Mouse (Mus musculus) spleen, adult 2 months (tissue): ENCODE data around the gene Mfap5.

Experiments
- CTCF ChIP-seq: fragments of 200-500 bp; IDR thresholded peaks from 2 replicates; pipeline ENCODE4 v1.5.1; 2011; ENCODE audit warnings: mild to moderate bottlenecking, inconsistent platforms; ENCODE audit not compliant: insufficient read depth, insufficient read length, insufficient replicate concordance; ENCODE audit errors: extremely low read depth
- POLR2A ChIP-seq: fragments of 200-500 bp; IDR thresholded peaks from 2 replicates; pipeline ENCODE4 v1.6.1; 2011; ENCODE audit warnings: low read depth, low read length, inconsistent platforms

DNA sequence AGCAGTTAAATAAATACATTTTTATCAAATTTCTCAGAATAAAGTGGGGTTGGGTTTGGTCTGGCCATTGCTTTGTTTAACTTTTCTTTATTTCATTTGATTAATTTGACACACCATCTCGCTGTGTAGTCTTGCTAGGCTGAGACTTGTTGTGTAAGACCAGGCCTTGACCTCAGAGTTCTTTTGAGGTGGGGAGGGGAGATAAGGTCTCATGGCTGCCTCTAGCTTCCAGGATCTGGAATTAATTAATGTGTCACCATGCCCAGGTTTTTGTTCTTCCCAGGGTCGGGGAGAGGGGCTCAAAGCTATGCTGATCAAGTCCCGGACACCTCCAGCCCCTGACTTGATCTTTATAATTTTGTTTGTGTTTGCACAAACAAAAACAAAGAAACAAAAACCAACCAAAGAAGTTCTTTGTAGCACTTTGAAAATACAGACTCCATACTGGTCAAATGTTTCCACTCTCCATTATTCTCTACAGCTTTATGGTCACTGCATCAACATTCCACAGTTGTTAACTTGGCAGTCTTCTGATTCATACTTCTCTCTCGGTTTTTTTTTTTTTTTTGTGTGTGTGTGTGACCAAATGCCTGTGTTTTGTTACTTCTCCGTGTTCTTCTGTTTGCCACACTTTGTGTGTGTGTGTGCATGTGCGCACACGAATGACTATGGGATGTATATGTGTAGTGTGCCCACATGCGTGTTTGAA is 26.0 kb downstream of the Mfap5 start:
- TF ChIP-seq CTCF: no peak
- no peak for TF ChIP-seq POLR2A
